Mouse (Mus musculus): ENCODE measurements around the gene Cacna1h.
A peak's percentile ranks its signal among the peaks of the same experiment; 100 is the strongest.

The Cacna1h gene

DNA sequence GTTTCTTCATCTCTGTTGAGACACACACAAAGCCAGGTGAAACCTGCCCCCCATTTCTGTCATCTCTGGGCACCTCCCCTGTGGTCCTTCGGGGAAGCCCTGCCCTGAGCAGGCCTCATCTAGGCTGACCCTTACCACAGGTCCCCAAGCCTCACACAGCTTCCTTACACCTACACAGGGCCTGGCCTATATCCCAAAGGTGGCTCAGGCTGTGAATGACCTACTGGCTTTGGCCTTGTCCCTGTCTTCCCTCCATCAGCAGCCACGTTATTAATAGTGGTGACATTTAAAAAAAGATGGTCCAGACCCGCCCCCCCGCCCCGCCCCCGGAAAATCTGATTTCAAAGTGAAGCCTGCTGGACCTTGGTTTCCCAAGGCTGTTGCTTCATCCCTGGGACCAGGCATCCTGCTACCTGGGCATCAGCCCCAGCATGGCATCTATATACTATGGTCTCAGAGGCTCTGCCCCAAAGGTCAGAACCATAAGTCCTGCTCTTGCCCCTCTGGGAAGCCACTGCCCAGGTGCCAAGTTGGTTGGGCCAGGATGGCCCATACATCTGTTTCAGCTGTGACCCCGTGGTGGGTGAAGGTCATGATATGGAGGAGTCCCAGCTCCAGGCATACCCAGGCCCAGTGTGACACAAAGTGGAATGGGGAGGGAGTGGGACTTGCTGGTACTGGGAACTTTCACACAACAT, 25.1 kb downstream of the Cacna1h start:
- DNase-seq (ENCODE audit: low read depth, low spot score) = no peak

DNA sequence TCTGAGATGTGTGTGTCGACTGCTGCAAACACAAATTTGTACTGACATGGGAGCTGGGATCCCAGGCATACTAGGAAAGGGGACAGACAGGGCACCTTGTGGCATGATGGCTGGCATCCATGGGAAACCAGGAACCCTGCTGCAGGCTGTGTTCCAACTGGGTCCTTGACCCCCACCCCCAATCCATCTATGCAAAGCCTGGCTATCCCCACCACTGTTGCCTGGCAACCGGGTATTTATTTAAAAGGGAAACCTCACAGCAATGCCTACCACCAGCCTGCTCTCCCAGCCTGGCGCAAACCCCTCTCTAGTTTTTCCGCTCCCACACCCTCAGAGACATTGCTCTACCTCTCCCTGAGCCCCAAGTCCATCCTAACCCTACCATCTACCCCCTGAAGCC, 26.2 kb downstream of the Cacna1h start:
- no peak for DNase-seq (ENCODE audit: low read depth, low spot score)

- DNase-seq (ENCODE audit: low read depth, low spot score) = no peak
Measured at GRCm38 (mm10) chr17:25406011-25406441, 27.6 kb downstream of the Cacna1h start.

GRCm38 (mm10) chr17:25405224-25405895, 28.2 kb downstream of the Cacna1h start:
- DNase-seq (ENCODE audit: low read depth, low spot score) = no peak

- DNase-seq (ENCODE audit: low read depth, low spot score) = no peak
Measured at GRCm38 (mm10) chr17:25404190-25404589, 29.4 kb downstream of the Cacna1h start.

- no peak for DNase-seq (ENCODE audit: low read depth, low spot score)
Measured at GRCm38 (mm10) chr17:25402224-25402623, 31.4 kb downstream of the Cacna1h start.

DNA sequence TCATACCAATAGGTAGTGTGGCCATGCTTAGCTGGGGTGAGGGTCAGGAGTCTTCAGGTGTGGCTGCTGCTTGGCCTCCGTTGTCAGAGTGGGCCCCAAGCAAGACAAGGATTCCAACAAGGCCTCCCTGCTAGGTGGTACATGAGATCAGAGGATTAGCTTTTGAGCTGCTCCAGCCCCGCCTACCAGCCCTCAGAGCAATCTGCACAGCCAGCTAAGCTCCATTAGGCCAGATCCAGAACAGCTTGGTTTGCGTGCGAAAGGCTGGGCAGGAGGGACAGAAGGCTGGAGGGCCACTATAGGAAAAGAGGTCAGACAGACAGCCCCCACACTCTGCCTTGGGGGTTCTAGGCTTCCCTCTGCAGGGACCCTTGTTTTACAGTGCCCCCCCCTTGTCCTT, 32.1 kb downstream of the Cacna1h start:
- DNase-seq (ENCODE audit: low read depth, low spot score) = no peak

- DNase-seq (ENCODE audit: low read depth, low spot score) = peak; percentile 52
Measured at GRCm38 (mm10) chr17:25400443-25400842, 33.1 kb downstream of the Cacna1h start.

- no peak for DNase-seq (ENCODE audit: low read depth, low spot score)
Measured at GRCm38 (mm10) chr17:25398520-25398838, 35.1 kb downstream of the Cacna1h start.

DNA sequence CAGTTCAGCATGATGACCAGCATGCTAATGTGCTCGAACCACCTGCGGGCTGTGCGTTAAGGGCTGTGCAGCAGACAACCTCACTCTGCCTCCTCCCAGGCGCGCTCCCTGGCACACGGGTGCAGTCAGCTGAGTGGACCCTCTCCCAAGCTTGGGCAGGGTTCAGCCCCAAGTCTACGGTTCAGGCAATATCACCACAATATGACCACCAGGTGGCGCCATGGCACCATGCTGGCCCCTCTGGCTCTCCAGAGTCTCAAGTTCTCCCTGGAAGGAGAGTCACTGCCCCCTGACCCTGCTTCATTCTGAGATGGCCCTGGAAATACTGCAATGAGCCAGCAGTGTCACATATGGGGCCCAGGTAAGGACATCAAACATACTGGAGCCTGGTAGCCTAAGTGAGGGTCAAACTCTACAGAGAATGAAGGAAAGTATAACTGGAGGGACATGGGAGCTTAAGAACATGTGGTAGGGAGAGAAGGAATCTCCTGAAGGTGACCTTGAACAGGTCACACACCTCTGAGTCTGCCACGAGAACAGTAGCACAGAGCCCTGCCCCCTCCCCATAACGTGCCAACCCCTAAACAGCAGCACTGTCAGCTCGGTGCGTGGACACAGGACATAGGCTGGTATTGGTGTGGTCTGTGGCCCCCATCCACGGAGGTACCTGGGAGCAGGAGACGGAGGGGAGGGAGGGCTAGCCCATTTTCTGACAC, 35.6 kb downstream of the Cacna1h start:
- peak; percentile 86 for DNase-seq (ENCODE audit: low read depth, low spot score)

DNA sequence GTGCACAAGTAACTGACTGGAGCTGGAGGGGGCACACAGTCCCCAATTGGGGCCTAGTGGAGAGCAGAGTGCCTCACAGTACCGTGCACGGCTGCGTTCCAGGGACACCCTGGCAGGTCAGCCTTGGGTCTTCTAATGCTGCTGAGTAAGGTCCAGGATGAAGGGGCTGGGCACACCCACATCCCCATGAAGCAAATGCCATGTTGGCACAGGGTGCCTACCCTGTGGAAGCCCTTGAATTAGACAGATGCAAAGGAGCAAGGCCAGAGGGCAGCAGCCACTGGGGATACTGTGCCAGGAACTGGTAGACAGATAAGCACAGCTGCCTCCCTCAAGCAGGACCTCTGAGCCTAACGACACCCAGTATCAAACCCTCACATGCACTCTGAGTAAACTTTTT, 39.1 kb downstream of the Cacna1h start:
- no peak for DNase-seq (ENCODE audit: low read depth, low spot score)

DNA sequence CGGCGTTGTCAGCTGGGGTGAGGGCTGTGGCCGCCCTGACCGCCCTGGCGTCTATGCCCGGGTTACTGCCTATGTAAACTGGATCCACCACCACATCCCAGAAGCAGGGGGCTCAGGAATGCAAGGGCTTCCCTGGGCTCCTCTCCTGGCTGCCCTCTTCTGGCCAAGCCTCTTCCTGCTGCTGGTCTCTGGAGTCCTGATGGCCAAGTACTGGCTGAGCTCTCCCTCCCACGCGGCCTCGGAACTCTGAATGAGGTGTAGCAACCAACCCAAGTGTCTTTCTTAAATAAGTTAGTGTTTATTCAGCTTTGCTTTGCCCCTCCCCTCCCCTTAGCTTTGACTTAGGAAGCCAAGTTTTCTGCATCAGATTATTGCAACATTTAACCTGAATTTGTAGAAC, 59.6 kb downstream of the Cacna1h start:
- DNase-seq (ENCODE audit: low read depth, low spot score) = peak; percentile 26

GRCm38 (mm10) chr17:25372491-25372890, 61.1 kb downstream of the Cacna1h start:
- no peak for DNase-seq (ENCODE audit: low read depth, low spot score)

DNA sequence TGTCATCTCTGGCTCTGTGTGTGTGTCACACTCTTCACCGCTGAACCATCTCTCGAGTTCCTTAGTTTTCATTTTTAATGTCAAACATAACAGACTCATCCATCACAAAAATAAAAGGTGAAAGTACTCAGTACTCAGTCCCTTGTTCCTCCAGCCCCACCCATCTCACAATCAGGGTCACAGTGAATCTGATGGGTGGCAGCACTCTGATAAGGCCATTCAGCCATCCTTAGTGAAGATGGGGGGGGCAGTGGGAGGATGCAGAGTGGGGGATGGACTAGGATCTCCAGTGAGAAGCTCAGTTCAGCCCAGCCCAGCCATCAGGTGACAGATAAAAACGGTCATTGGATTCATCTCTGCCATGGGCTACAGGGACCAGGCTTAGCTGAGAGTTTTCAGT, 64.6 kb downstream of the Cacna1h start, which contains the start of gene Tpsg1:
Gene Tpsg1 (plus strand): TSS at position 301 of the 400 bp plus-strand sequence.
- no peak for DNase-seq (ENCODE audit: low read depth, low spot score)

DNA sequence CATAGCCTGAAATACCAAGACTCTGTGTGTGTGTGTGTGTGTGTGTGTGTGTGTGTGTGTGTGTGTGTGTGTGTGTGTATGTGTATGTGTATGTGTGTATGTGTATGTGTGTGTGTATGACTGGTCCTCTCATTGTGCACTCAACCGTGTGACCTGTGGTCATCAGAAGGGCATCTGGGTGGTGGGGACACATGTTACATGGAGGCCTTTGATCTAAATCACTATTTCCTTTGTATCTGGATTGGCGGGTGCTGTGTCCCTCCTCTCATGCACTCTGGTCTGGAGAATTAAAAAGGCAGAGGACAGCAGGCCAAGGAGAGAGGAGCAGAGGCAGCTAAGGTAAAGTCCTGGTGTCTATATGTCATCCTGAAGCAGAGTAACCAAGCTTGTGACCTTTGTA, 67.6 kb downstream of the Cacna1h start, which contains the start of gene Tpsb2:
Gene Tpsb2 (plus strand): TSS at position 301 of the 400 bp plus-strand sequence.
- DNase-seq (ENCODE audit: low read depth, low spot score) = no peak

- peak; percentile 77 for DNase-seq (ENCODE audit: low read depth, low spot score)
Measured at GRCm38 (mm10) chr17:25363726-25364125, 69.9 kb downstream of the Cacna1h start.

- DNase-seq (ENCODE audit: low read depth, low spot score) = no peak
Measured at GRCm38 (mm10) chr17:25361291-25361690, 72.3 kb downstream of the Cacna1h start.

DNA sequence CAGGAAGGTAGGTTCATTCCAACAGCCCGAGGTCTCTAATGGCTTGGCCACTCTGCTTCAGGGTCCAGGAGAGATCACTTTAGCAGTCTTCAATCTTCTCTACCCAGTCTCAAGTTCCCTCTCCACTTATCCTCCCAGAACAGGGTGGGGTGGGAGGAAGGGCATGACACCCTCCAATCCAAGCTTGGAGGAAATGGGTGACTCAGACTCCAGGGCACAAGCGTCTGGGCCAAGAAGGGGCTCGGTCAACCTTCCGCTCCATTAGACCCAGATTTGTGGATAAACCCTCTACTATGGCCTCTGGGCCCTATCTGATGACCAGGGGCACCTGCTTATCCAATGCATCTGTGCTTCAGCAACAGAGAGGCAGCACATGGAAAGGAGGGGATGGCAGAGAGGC, 88.1 kb downstream of the Cacna1h start, which contains the start of gene Tpsab1:
Gene Tpsab1 (minus strand): TSS at position 101 of the 400 bp plus-strand sequence.
- DNase-seq (ENCODE audit: low read depth, low spot score) = no peak

- DNase-seq (ENCODE audit: low read depth, low spot score) = no peak
Measured at GRCm38 (mm10) chr17:25341490-25341889, 92.1 kb downstream of the Cacna1h start.

- DNase-seq (ENCODE audit: low read depth, low spot score) = no peak
Measured at GRCm38 (mm10) chr17:25340003-25340402, 93.6 kb downstream of the Cacna1h start.

GRCm38 (mm10) chr17:25338218-25338617, 95.4 kb downstream of the Cacna1h start:
- no peak for DNase-seq (ENCODE audit: low read depth, low spot score)

DNA sequence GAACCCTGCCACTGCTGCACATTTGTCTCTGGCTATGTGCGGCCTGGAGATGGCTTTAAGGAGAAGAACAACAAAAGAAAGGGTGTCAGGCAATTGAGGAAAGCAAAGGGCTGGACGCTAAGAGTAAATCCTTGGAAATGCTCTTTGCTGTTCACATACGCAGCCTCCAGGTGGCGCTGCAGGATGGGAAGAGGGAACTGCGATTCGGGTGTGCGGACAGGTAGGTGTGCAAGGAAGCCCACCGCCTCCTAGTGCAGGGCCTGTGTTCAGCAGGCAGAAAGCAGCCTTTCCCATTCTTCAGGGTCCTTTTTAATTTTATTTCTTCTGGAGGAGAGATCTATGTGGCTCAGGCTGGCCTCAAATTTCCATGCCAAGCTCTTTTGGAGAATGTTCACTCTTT, 99.6 kb downstream of the Cacna1h start:
- DNase-seq (ENCODE audit: low read depth, low spot score) = peak; percentile 88
